Mouse (Mus musculus) small intestine, adult 10 weeks (tissue): ENCODE measurements around the gene Osbpl11. TPM values are rescaled to one million over a fixed set of nuclear protein-coding genes. Genes with fewer than 3 reads are reported as not detected.

ENCODE experiments used
- polyA plus RNA-seq: library from polyadenylated mRNA; stranded (reverse); fragments of 350-450 nt; fragmentation: Illumina TruSeq; extraction: RNeasy Lipid Tissue Mini Kit (QIAGEN cat#74804); gene quantifications from one replicate; pipeline ENCODE4 v1.2.3, GENCODE M21; 2014; ENCODE audit warnings: low replicate concordance

Gene Osbpl11
- polyA plus RNA-seq, result 11.1 TPM

GRCm38 (mm10) chr16:33184901-33185260 lies at the start of gene Osbpl11:
Gene Osbpl11 (plus strand): TSS chr16:33185071.

GRCm38 (mm10) chr16:33251194-33252051 lies 66.6 kb downstream of the Osbpl11 start, which contains the start of gene Snx4:
Gene Snx4 (plus strand): TSS chr16:33251442.

Other genes starting within 250 kb of the Osbpl11 start
- 1.5 TPM for gene Iqcg, start 128.9 kb upstream of the Osbpl11 start, polyA plus RNA-seq
- 539 TPM for gene Rpl35a, start 128.6 kb upstream of the Osbpl11 start, polyA plus RNA-seq
- 1.5 TPM for gene Lmln, start 122.5 kb upstream of the Osbpl11 start, polyA plus RNA-seq
- gene Snx4, start 66.4 kb downstream of the Osbpl11 start, polyA plus RNA-seq, result 114 TPM
- 49.5 TPM for gene Zfp148, start 195.8 kb downstream of the Osbpl11 start, polyA plus RNA-seq